Mouse (Mus musculus) MEL (cell line): Measurements from ENCODE around the gene Grin2b.

Experiments used
- CTCF ChIP-seq, 3 experiments: IDR thresholded peaks in 2 of 3; conservative IDR thresholded peaks in 1 of 3; 2 replicates each; pipeline ENCODE4 v1.5.1; 2011 to 2012; ENCODE audit warnings: low read length in 3 of 3, low read depth in 2 of 3, mild to moderate bottlenecking in 2 of 3, improper control_type of control experiment in 1 of 3, inconsistent platforms in 1 of 3, mixed read lengths in 1 of 3, moderate library complexity in 1 of 3; ENCODE audit not compliant: control insufficient read depth in 1 of 3, insufficient read depth in 1 of 3, poor library complexity in 1 of 3, severe bottlenecking in 1 of 3
- ETS1 ChIP-seq: IDR thresholded peaks from 2 replicates; pipeline ENCODE4 v1.6.1; 2012; ENCODE audit warnings: low read depth, mild to moderate bottlenecking, inconsistent platforms, low read length, improper control_type of control experiment, moderate library complexity
- MYB ChIP-seq: IDR thresholded peaks from 2 replicates; pipeline ENCODE4 v1.6.1; 2011; ENCODE audit warnings: mild to moderate bottlenecking, low read depth, low read length, improper control_type of control experiment
- POLR2A ChIP-seq, 2 experiments: IDR thresholded peaks; 2 replicates each; pipeline ENCODE4 v1.6.1; 2011 to 2012; ENCODE audit warnings: low read length in 2 of 2, mild to moderate bottlenecking in 2 of 2, control low read depth in 1 of 2, improper control_type of control experiment in 1 of 2, low read depth in 1 of 2, moderate library complexity in 1 of 2; ENCODE audit not compliant: control insufficient read depth in 1 of 2, insufficient read depth in 1 of 2, poor library complexity in 1 of 2
- RAD21 ChIP-seq: IDR thresholded peaks from 2 replicates; pipeline ENCODE4 v1.6.1; 2011; ENCODE audit warnings: mild to moderate bottlenecking, low read depth, low read length, improper control_type of control experiment

- TF ChIP-seq POLR2A (IDR thresholded peaks at IDR 0.05; ENCODE audit: control insufficient read depth in 1 of 2, insufficient read depth in 1 of 2, low read depth in 1 of 2, low read length in 2 of 2, poor library complexity in 1 of 2): no peak
- no peak for TF ChIP-seq ETS1
- no peak for TF ChIP-seq CTCF (IDR thresholded peaks at IDR 0.05 in 2 of 3, conservative IDR thresholded peaks at IDR 0.05 in 1 of 3; ENCODE audit: control insufficient read depth in 1 of 3, insufficient read depth in 1 of 3, low read depth in 2 of 3, low read length in 3 of 3, poor library complexity in 1 of 3, severe bottlenecking in 1 of 3)
- TF ChIP-seq MYB: no peak
- TF ChIP-seq RAD21: no peak
Observed at GRCm38 (mm10) chr6:135854173-135854591, 319.1 kb downstream of the Grin2b start.
